Mouse (Mus musculus): ENCODE results near the gene Id3. TPM values are rescaled to one million over a fixed set of nuclear protein-coding genes. Genes with fewer than 3 reads are reported as not detected.

The Id3 gene
- polyA plus RNA-seq, 1 experiment from 2014 or later, result 953 TPM

GRCm38 (mm10) chr4:136195029-136195428, 51.7 kb downstream of the Id3 start:
- Histone ChIP-seq H3K36me3 (ENCODE audit: insufficient read depth, low read length) (peaks cover 7% of the 10 kb centered on the region), H3K9me3 (ENCODE audit: low read length) (no peaks in the 10 kb centered on the region), H3K27ac (ENCODE audit: low read length) (no peak overlapping the region), H3K9ac (replicated peaks; ENCODE audit: low read length) (no peak overlapping the region), H3K27me3 (ENCODE audit: insufficient read depth, low read length) (no peaks in the 10 kb centered on the region), H3K4me1 (ENCODE audit: insufficient read depth, low read length) (no peaks in the 10 kb centered on the region), H3K4me2 (replicated peaks; ENCODE audit: low read depth, low read length) (no peak overlapping the region), H3K4me3 (ENCODE audit: low read length) (no peak overlapping the region)
- 48% methylated on average over 7 of the region's 7 CpGs for WGBS
- ATAC-seq (ENCODE audit: low FRiP score, low TSS enrichment), result no peak

Other genes starting within 250 kb of the Id3 start
- gene Cnr2, start 248.1 kb upstream of the Id3 start, polyA plus RNA-seq (2015; fragmentation: Nextera tagmentation; extraction: Ambion mirVana), result 1.0 and 1.1 TPM in 2 replicates
- 89.1 and 89.4 TPM in 2 replicates for gene Fuca1, start 222.8 kb upstream of the Id3 start, polyA plus RNA-seq (2015; fragmentation: Nextera tagmentation; extraction: Ambion mirVana)
- gene Hmgcl, start 197.0 kb upstream of the Id3 start, polyA plus RNA-seq (2015; fragmentation: Nextera tagmentation; extraction: Ambion mirVana), result 86.5 and 93.2 TPM in 2 replicates
- gene Gale, start 179.8 kb upstream of the Id3 start, polyA plus RNA-seq (2015; fragmentation: Nextera tagmentation; extraction: Ambion mirVana), result 40.6 and 40.7 TPM in 2 replicates
- 143 and 147 TPM in 2 replicates for gene Lypla2, start 170.9 kb upstream of the Id3 start, polyA plus RNA-seq (2015; fragmentation: Nextera tagmentation; extraction: Ambion mirVana)
- gene Pithd1, start 156.2 kb upstream of the Id3 start, polyA plus RNA-seq (2015; fragmentation: Nextera tagmentation; extraction: Ambion mirVana), result 46.8 and 48.7 TPM in 2 replicates
- 45.1 and 45.2 TPM in 2 replicates for gene Eloa, start 121.7 kb upstream of the Id3 start, polyA plus RNA-seq (2015; fragmentation: Nextera tagmentation; extraction: Ambion mirVana)
- 372 and 438 TPM in 2 replicates for gene Rpl11, start 90.1 kb upstream of the Id3 start, polyA plus RNA-seq (2015; fragmentation: Nextera tagmentation; extraction: Ambion mirVana)
- gene E2f2, start 28.9 kb downstream of the Id3 start, polyA plus RNA-seq (2015; fragmentation: Nextera tagmentation; extraction: Ambion mirVana), result 7.3 and 8.3 TPM in 2 replicates
- 5.8 and 6.0 TPM in 2 replicates for gene Asap3, start 62.9 kb downstream of the Id3 start, polyA plus RNA-seq (2015; fragmentation: Nextera tagmentation; extraction: Ambion mirVana)
- 8.6 and 11.4 TPM in 2 replicates for gene Tcea3, start 104.2 kb downstream of the Id3 start, polyA plus RNA-seq (2015; fragmentation: Nextera tagmentation; extraction: Ambion mirVana)
- 25.3 and 26.7 TPM in 2 replicates for gene Zfp46, start 141.2 kb downstream of the Id3 start, polyA plus RNA-seq (2015; fragmentation: Nextera tagmentation; extraction: Ambion mirVana)
- 181 TPM in 2 replicates for gene Hnrnpr, start 167.4 kb downstream of the Id3 start, polyA plus RNA-seq (2015; fragmentation: Nextera tagmentation; extraction: Ambion mirVana)